Mouse (Mus musculus): ENCODE data around the gene Pex6. TPM values are rescaled to one million over a fixed set of nuclear protein-coding genes. Genes with fewer than 3 reads are reported as not detected.

Gene Pex6
- total RNA-seq, 2 experiments from 2014 or later: 12.0 to 14.4 TPM

- no peak for DNase-seq
These were observed 63.8 kb downstream of the Pex6 start for GRCm38 (mm10) chr17:46775070-46775469.

Other genes starting within 250 kb of the Pex6 start
- under 1 TPM; 0.33 to 0.45 TPM for gene Ttbk1, start 223.8 kb upstream of the Pex6 start, total RNA-seq (2021)
- gene Dnph1, start 214.8 kb upstream of the Pex6 start, total RNA-seq (2021): 10 to 100 TPM in 1 of 2 experiments, 1 to 10 TPM in 1; 9.5 to 10.2 TPM
- gene Cul9, start 165.1 kb upstream of the Pex6 start, total RNA-seq (2021): 10 to 100 TPM; 12.0 to 12.6 TPM
- 100 to 1,000 TPM; 184 to 210 TPM for gene Srf, start 155.3 kb upstream of the Pex6 start, total RNA-seq (2021)
- gene Ptk7, start 82.0 kb upstream of the Pex6 start, total RNA-seq (2021): 10 to 100 TPM; 34.8 to 36.2 TPM
- gene Klc4, start 65.4 kb upstream of the Pex6 start, total RNA-seq (2021): 10 to 100 TPM; 18.9 TPM
- 100 to 1,000 TPM; 107 to 109 TPM for gene Mrpl2, start 65.2 kb upstream of the Pex6 start, total RNA-seq (2021)
- 10 to 100 TPM; 65.5 to 66.6 TPM for gene Cul7, start 61.1 kb upstream of the Pex6 start, total RNA-seq (2021)
- gene Rrp36, start 37.1 kb upstream of the Pex6 start, total RNA-seq (2021): 10 to 100 TPM; 16.7 TPM
- gene Mea1, start 32.7 kb upstream of the Pex6 start, total RNA-seq (2021): 10 to 100 TPM; 62.9 to 66.8 TPM
- 100 to 1,000 TPM; 138 to 140 TPM for gene Klhdc3, start 30.5 kb upstream of the Pex6 start, total RNA-seq (2021)
- 10 to 100 TPM; 41.5 to 42.9 TPM for gene Ppp2r5d, start 6.4 kb upstream of the Pex6 start, total RNA-seq (2021)
- gene Gnmt, start 17.7 kb downstream of the Pex6 start, total RNA-seq (2021): under 1 TPM; 0.55 to 0.74 TPM
- 10 to 100 TPM; 29.4 to 29.7 TPM for gene Cnpy3, start 40.8 kb downstream of the Pex6 start, total RNA-seq (2021)
- not detected for gene Ptcra, start 52.2 kb downstream of the Pex6 start, total RNA-seq (2021)
- 10 to 100 TPM; 28.6 to 29.9 TPM for gene 2310039H08Rik, start 61.2 kb downstream of the Pex6 start, total RNA-seq (2021)
- gene Rpl7l1, start 71.2 kb downstream of the Pex6 start, total RNA-seq (2021): 10 to 100 TPM; 69.6 to 71.9 TPM
- 10 to 100 TPM; 11.8 to 14.0 TPM for gene Bicral, start 147.0 kb downstream of the Pex6 start, total RNA-seq (2021)
- gene Tbcc, start 179.2 kb downstream of the Pex6 start, total RNA-seq (2021): 10 to 100 TPM; 23.5 to 26.2 TPM
- not detected for gene Prph2, start 199.0 kb downstream of the Pex6 start, total RNA-seq (2021)

All from heart, postnatal 4 days (tissue).